Mouse (Mus musculus) bone marrow, adult 2 months (tissue): ENCODE measurements at regions not wholly inside any gene's neighbourhood (a gene's known extent, or its start where the extent isn't known, plus 50 kb on each side); places are given as distances from the start of the nearest gene placed in this dataset.

ENCODE experiments used
- H3K27ac ChIP-seq: fragments of 200-500 bp; 2 replicates; pipeline ENCODE4 v1.5.1; 2012; ENCODE audit warnings: low read depth, mild to moderate bottlenecking, control low read depth, inconsistent platforms, low read length; ENCODE audit not compliant: control insufficient read depth, poor library complexity, insufficient read depth
- H3K4me1 ChIP-seq: fragments of 200-500 bp; 2 replicates; pipeline ENCODE4 v1.6.1; 2011; ENCODE audit warnings: low read length; ENCODE audit not compliant: control insufficient read depth, insufficient read depth
- H3K4me3 ChIP-seq: fragments of 200-500 bp; replicated peaks from 2 replicates; pipeline ENCODE3; 2011; ENCODE audit warnings: mild to moderate bottlenecking, low read depth, low read length, control low read depth; ENCODE audit not compliant: control insufficient read depth
- CTCF ChIP-seq: fragments of 200-500 bp; IDR thresholded peaks from 2 replicates; pipeline ENCODE4 v1.5.1; 2011; ENCODE audit warnings: low read length, control low read depth; ENCODE audit not compliant: control insufficient read depth, insufficient read depth
- POLR2A ChIP-seq: fragments of 200-500 bp; IDR thresholded peaks from 2 replicates; pipeline ENCODE4 v1.6.1; 2011; ENCODE audit warnings: low read depth, mild to moderate bottlenecking, control low read depth, low read length, borderline replicate concordance; ENCODE audit not compliant: control insufficient read depth
- WGBS: fragments of 180-500 bp; shearing (Covaris S2); methylation state at CpG from one replicate; pipeline ENCODE4 v1.1.7; 2018; 5-methylcytosine and 5-hydroxymethylcytosine counted together

- WGBS: 68% methylated on average over 4 of the region's 4 CpGs
- Histone ChIP-seq H3K4me3 (no peak overlapping the region), H3K4me1 (peaks cover 6% of the 10 kb centered on the region), H3K27ac (no peak overlapping the region)
- TF ChIP-seq CTCF (no peak), POLR2A (no peak)
These were observed 84.2 kb upstream of the Pcgf5 start for GRCm38 (mm10) chr19:36263923-36264322.

DNA sequence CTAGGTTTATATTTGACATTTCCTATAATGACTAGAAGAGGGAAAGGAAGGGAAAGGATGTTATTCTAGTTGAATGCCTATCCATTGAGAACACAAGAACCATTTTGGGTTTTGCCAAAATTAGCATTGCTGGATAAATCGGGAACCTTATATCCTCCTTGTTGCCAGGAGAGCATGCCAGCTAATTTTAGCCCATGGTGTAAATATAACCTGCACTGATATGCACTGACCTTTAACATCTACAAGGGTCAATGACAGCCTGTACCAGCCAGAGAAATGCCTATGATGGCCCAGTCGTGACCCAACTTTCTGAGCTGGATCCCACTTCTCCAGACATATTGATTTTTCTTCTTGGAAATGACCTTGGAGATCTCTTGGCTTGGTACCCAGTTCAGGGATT, 83.7 kb upstream of the Pcgf5 start:
- Histone ChIP-seq H3K27ac (no peak overlapping the region), H3K4me3 (no peak overlapping the region), H3K4me1 (peaks cover 6% of the 10 kb centered on the region)
- 79% methylated on average over 2 of the region's 2 CpGs for WGBS
- TF ChIP-seq POLR2A (no peak), CTCF (no peak)

- H3K4me3 ChIP-seq: no peak overlapping the region
- H3K4me1 ChIP-seq: peaks cover 6% of the 10 kb centered on the region
- no peak overlapping the region for H3K27ac ChIP-seq
- WGBS: 29% methylated on average over 1 of the region's 1 CpGs
- TF ChIP-seq CTCF (no peak), POLR2A (no peak)
These were observed 82.8 kb upstream of the Pcgf5 start for GRCm38 (mm10) chr19:36265276-36265675.

DNA sequence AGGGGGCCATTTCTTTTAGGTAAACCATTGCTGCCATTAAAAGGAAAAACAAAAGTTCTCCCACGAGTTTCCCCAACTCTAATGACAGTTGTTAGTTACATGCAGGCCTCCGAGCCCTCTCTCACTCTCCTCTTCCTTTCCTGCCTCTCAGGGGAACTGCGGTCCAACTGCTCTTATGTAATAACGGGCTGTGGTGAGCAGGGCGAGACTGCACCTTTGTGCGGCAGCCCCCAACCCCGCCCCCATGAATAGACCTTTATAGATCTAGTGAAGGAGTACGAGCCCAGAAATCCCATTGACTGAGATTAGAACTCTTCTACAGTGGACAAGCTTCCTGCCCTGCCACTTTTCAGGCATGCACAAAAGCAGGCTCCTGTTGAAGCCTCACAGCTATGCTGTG, 81.8 kb upstream of the Pcgf5 start:
- no peak overlapping the region for H3K4me3 ChIP-seq
- 1% methylated on average over 8 of the region's 8 CpGs for WGBS
- peak overlapping the region; percentile 69 for H3K27ac ChIP-seq
- peaks cover 6% of the 10 kb centered on the region for H3K4me1 ChIP-seq
- TF ChIP-seq POLR2A (no peak), CTCF (no peak)

- Histone ChIP-seq H3K27ac (no peak overlapping the region), H3K4me1 (no peaks in the 10 kb centered on the region; the same call in 1 of the 2 replicates), H3K4me3 (no peak overlapping the region)
- TF ChIP-seq POLR2A: no peak
- no peak for TF ChIP-seq CTCF
- 5% methylated on average over 3 of the region's 3 CpGs for WGBS
These were observed 74.6 kb upstream of the Pcgf5 start for GRCm38 (mm10) chr19:36273466-36273865.

DNA sequence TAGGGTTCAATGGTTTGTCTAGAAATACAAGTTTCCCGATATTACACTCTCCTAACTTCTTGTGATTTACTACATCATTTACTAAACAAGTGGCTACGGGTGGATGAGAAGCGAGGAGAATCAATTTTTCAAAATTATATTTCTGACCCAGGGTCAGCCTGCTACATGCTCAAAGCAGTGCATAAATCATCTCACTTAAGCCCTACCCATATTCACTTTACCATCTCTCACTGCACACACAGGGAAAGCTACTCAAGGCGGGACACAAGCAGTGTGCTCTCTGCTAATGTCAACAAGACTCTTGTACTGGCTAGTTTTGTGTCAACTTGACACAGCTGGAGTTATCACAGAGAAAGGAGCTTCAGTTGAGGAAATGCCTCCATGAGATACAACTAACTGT, 62.6 kb upstream of the Pcgf5 start:
- H3K4me1 ChIP-seq: no peaks in the 10 kb centered on the region; the same call in 1 of the 2 replicates
- H3K4me3 ChIP-seq: no peak overlapping the region
- WGBS: 81% methylated on average over 4 of the region's 4 CpGs
- H3K27ac ChIP-seq: no peak overlapping the region
- no peak for TF ChIP-seq CTCF
- no peak for TF ChIP-seq POLR2A

DNA sequence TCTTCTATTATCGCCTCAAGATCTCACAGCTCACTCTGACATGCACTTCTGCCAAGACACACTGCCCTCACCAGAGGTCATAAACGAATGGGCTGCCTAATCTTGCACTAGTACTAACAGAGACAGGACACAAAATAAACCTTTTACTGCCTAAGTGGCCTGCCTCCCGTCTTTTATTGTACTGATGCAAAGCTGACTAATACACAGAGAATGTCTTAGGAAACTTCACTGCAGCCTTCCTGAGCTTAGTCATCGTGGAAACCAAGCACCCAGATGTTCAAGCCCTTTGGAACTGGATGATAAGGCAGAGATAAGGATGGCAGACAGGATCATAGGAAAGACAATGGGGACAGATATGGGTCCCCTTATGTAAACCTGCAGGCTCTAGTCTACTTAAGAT, 57.3 kb upstream of the Pcgf5 start:
- H3K27ac ChIP-seq: no peak overlapping the region
- 34% methylated on average over 4 of the region's 4 CpGs for WGBS

GRCm38 (mm10) chr19:36293177-36293969, 54.7 kb upstream of the Pcgf5 start:
- Histone ChIP-seq H3K27ac (no peak overlapping the region), H3K4me1 (no peaks in the 10 kb centered on the region), H3K4me3 (no peak overlapping the region)
- TF ChIP-seq CTCF: no peak
- TF ChIP-seq POLR2A: no peak
- WGBS: 80% methylated on average over 6 of the region's 6 CpGs

More for the DNA sequence above, 57.3 kb upstream of the Pcgf5 start:
- no peaks in the 10 kb centered on the region for H3K4me1 ChIP-seq
- TF ChIP-seq CTCF (no peak), POLR2A (no peak)
- H3K4me3 ChIP-seq: no peak overlapping the region
